Mouse (Mus musculus): ENCODE measurements around the gene Golm1. TPM values are rescaled to one million over a fixed set of nuclear protein-coding genes. Genes with fewer than 3 reads are reported as not detected.
A peak's percentile ranks its signal among the peaks of the same experiment; 100 is the strongest.

The Golm1 gene
- total RNA-seq, 2 experiments from 2014 or later, result 10.4 to 13.5 TPM

GRCm38 (mm10) chr13:59676316-59677229 is 962 bp upstream of the Golm1 start:
- DNase-seq, result peak; percentile 47

- DNase-seq, result no peak
Measured at GRCm38 (mm10) chr13:59674761-59675150, 855 bp downstream of the Golm1 start.

DNA sequence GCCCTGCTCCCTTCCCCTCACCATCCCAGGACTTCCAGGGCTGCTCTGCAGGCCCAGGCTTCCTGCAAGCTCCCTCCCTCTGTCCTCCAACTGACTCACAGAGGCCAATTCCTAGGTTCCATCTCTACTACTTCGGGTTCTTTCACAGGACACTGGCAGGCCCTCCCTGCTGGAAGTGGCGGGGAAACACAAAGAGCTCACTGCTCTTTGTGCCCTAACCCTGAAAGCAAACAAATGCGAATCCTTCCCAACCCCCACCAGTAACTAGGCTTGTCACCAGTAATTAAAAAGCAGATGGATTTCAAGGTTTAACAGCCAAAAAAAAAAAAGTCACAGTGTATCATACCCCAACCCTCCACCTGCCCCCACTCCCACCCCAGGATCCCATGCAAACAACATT is 1.4 kb downstream of the Golm1 start:
- no peak for DNase-seq

- DNase-seq, result no peak
Measured at GRCm38 (mm10) chr13:59673597-59673996, 2.0 kb downstream of the Golm1 start.

DNA sequence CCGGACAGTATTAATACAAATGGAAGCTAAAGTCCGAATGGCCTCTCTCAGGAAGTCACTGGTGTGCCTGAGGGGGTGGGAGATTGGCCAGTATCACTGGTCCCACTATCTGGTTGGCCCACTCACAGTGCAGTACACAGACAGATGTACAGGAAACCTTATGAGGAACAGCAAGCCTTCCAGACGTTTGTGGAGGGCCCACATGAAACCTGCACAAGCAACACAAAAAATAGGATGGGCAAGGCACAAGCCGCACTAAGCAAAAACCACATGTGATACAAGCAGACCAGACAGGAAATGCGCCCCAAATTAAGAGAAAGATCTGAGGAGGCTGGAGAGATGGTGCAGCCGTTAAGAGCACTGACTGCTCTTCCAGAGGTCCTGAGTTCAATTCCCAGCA is 3.4 kb downstream of the Golm1 start:
- no peak for DNase-seq

GRCm38 (mm10) chr13:59671521-59671920 is 4.1 kb downstream of the Golm1 start:
- no peak for DNase-seq

GRCm38 (mm10) chr13:59669946-59670345 is 5.7 kb downstream of the Golm1 start:
- DNase-seq, result no peak

DNA sequence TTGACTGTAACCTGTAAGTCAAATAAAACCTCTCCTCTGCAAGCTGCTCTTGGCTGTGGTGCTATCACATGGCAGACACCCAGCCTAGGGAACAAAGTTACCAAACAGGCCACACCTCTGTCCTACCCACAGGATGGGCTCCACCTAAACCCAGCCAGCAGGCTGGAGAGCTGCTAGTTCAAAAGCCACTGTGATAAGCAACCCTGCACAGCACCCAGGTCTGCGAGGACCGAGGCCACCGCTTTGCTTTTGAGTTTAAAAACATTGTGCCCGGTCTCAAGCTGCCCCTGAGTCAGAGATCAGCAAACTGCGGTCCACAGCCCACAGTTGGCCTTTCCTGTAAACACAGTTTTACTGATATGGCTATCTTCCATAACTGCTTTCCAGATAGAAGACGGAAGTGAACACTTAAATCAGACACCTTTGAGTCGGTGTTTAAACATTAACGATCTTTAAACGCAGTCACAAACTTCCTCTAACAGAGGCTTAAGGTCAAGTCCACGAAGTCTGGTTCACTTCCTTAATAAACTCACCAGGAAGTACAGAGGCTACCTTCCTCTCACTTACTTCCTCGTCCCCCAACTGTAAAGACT is 7.0 kb downstream of the Golm1 start:
- DNase-seq, result no peak

GRCm38 (mm10) chr13:59667763-59668162 is 7.8 kb downstream of the Golm1 start:
- DNase-seq, result no peak

- no peak for DNase-seq
Measured at GRCm38 (mm10) chr13:59663939-59664712, 11.5 kb downstream of the Golm1 start.

GRCm38 (mm10) chr13:59661966-59662365 is 13.6 kb downstream of the Golm1 start:
- DNase-seq, result no peak

GRCm38 (mm10) chr13:59661387-59661786 is 14.2 kb downstream of the Golm1 start:
- DNase-seq, result no peak

- no peak for DNase-seq
Measured at GRCm38 (mm10) chr13:59660371-59660770, 15.2 kb downstream of the Golm1 start.

DNA sequence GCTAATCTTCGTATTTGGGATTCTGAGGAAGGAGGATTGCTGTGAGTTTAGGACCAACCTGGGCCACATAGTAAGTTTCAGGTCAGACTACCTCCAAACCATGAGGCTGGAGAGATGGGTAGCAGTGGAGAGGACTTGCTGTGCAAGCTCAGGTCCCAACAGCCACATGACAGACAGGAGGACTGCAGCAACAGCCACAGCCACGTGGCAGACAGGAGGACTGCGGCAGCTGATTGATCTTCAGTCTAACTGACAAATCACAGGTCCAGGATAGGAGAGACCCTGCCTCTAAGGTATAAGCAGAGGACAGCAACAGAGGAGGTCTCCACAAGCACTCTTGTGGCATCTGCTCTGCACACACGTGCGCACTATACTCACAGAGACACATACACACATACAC is 17.8 kb downstream of the Golm1 start:
- DNase-seq, result no peak

DNA sequence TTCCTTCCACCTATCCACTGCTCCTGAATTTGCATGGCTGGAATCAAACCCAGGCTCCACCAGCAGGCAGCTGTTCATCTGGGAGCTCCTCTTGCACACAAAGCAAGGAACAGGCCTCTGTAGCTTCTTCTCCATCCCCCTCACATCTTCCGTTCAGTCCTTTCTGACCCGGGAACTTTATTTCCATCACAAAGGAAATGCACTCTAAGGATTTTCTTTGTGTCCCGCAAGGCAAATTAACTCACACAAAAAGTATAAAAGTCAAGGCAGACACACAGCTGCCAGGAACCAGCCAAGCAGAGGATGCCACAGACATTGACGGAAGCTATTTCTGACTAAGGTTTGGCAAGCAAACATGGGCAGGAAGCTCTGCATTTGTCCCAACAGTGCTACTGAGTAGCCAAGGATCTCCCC is 18.6 kb downstream of the Golm1 start:
- no peak for DNase-seq

DNA sequence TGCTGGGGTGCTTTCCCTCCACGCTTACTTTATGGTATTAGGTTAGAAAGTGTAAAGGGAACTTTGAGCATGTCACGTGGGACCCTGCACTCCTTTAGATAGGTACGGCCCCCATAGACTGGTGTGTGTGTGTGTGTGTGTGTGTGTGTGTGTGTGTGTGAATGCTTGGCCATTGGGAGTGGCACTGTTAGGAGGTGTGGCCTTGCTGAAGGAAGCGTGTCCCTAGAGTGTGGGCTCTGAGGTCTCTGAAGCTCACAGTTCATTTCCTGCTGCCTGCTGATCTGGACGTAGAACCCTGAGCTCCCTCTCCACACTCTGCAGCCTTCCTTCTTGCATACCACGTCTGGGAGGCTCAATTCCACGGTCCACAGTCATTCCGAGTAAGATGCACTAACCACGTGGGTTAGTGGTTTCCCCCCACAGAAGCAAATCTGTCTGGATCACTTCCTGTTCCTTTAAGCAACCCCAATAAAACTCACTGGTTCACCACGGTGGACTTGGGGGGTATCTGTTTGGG is 19.2 kb downstream of the Golm1 start:
- DNase-seq, result no peak

DNA sequence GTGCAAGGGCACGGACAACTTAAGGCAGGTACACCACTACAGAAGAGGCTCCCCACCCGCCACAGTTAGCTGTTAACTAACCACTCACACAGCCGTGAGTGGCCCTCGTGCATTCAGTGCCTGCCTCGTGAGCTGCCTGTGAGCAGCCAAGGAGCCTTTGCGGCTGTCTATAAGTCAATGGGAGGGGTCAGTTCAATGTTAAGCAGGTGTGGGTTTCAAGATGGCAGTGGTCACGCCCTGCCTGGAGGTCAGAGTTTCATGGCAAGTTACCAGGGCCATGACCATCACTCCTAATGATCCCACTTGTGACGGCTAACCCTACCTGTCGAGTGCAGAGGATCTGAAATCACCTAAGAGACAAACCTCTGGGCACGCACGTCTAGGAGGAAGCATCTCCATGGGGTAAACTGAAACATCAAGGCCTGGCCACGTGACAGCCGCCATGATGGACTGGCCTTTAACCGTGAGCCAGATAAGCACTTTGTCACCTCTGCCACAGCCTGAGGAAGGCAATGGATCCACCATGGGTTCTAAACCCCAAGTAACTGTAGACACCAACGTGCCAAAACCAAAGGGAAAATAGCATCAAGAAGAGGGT is 19.8 kb downstream of the Golm1 start:
- no peak for DNase-seq

GRCm38 (mm10) chr13:59654465-59654864 is 21.1 kb downstream of the Golm1 start:
- DNase-seq, result no peak

DNA sequence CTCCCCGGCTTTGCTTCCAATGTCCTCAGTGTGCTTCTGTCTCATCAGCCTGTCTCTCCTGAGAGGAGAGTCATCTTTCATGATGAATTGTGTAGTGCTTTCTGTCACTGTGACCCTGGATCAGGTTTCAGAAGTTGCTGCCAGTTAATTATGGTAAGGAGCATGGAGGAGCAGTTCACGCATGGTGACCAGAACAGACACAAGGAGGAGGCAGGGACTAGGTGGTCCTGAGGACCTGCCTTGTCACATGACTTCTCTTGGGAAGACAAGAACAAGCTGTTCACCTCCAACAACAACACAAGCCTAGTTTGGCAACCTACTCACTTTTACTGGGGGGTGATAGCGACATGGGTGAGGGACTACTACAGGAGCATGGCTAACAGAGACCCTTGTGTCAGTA is 22.5 kb downstream of the Golm1 start:
- DNase-seq, result no peak

- DNase-seq, result no peak
Measured at GRCm38 (mm10) chr13:59652651-59653050, 23.0 kb downstream of the Golm1 start.

GRCm38 (mm10) chr13:59649781-59650180 is 25.8 kb downstream of the Golm1 start:
- no peak for DNase-seq

GRCm38 (mm10) chr13:59648598-59648997 is 27.0 kb downstream of the Golm1 start:
- no peak for DNase-seq
